Mouse (Mus musculus) testis, postnatal 10 days (tissue): ENCODE measurements around the gene Cyp2e1.
"Not testable (repeated sequence)": the region's sequence is repeated elsewhere in the genome, so short reads cannot be mapped to it uniquely, and the experiment has no call there.

Source experiments
- DNase-seq: peaks from one replicate; pipeline ENCODE4 v3.0.0; 2021; ENCODE audit warnings: low spot score

Cyp2e1 gene

GRCm38 (mm10) chr7:140763447-140764020, at the start of gene Cyp2e1:
Gene Cyp2e1 (plus strand): TSS chr7:140763739.
- no peak for DNase-seq

- no peak for DNase-seq
These were observed 46.1 kb upstream of the Cyp2e1 start for GRCm38 (mm10) chr7:140717155-140718055.

GRCm38 (mm10) chr7:140721095-140721494, 42.4 kb upstream of the Cyp2e1 start:
- no peak for DNase-seq

GRCm38 (mm10) chr7:140725558-140725957, 38.0 kb upstream of the Cyp2e1 start:
- no peak for DNase-seq

- no peak for DNase-seq
These were observed 30.4 kb upstream of the Cyp2e1 start for GRCm38 (mm10) chr7:140733162-140733561.

GRCm38 (mm10) chr7:140747402-140747801, 16.1 kb upstream of the Cyp2e1 start:
- no peak for DNase-seq

- DNase-seq = no peak
These were observed 15.3 kb upstream of the Cyp2e1 start for GRCm38 (mm10) chr7:140748116-140748826.

- DNase-seq = no peak
These were observed 14.7 kb upstream of the Cyp2e1 start for GRCm38 (mm10) chr7:140748827-140749160.

GRCm38 (mm10) chr7:140754556-140754955, 9.0 kb upstream of the Cyp2e1 start:
- DNase-seq = no peak

GRCm38 (mm10) chr7:140756151-140756854, 7.2 kb upstream of the Cyp2e1 start:
- DNase-seq = no peak

GRCm38 (mm10) chr7:140760647-140761046, 2.9 kb upstream of the Cyp2e1 start:
- no peak for DNase-seq

- DNase-seq = not testable (repeated sequence)
These were observed 1.9 kb downstream of the Cyp2e1 start for GRCm38 (mm10) chr7:140765391-140765790.

GRCm38 (mm10) chr7:140765888-140766739, 2.6 kb downstream of the Cyp2e1 start:
- DNase-seq = no peak

- no peak for DNase-seq
These were observed 17.0 kb downstream of the Cyp2e1 start for GRCm38 (mm10) chr7:140780548-140780947.

GRCm38 (mm10) chr7:140787406-140788052, 24.0 kb downstream of the Cyp2e1 start, which contains the start of gene Syce1:
Gene Syce1 (minus strand): TSS chr7:140787852.
- DNase-seq = peak; percentile 61

GRCm38 (mm10) chr7:140788053-140788435, 24.5 kb downstream of the Cyp2e1 start:
- no peak for DNase-seq

- no peak for DNase-seq
These were observed 30.0 kb downstream of the Cyp2e1 start for GRCm38 (mm10) chr7:140793541-140793940.

- DNase-seq = no peak
These were observed 34.1 kb downstream of the Cyp2e1 start for GRCm38 (mm10) chr7:140797619-140798018.

GRCm38 (mm10) chr7:140798212-140798611, 34.7 kb downstream of the Cyp2e1 start:
- DNase-seq = no peak

GRCm38 (mm10) chr7:140802629-140803028, 39.1 kb downstream of the Cyp2e1 start:
- DNase-seq = peak; percentile 53

GRCm38 (mm10) chr7:140805704-140806103, 42.2 kb downstream of the Cyp2e1 start:
- peak; percentile 48 for DNase-seq
